Mouse (Mus musculus): ENCODE data around the gene Ccdc148.

The Ccdc148 gene

GRCm38 (mm10) chr2:58912339-58912738 is 248.1 kb downstream of the Ccdc148 start:
- DNase-seq (ENCODE audit: low spot score): no peak

- no peak for DNase-seq (ENCODE audit: low spot score)
Measured at GRCm38 (mm10) chr2:58906814-58907516, 253.5 kb downstream of the Ccdc148 start.

GRCm38 (mm10) chr2:58905057-58905456 is 255.4 kb downstream of the Ccdc148 start:
- DNase-seq (ENCODE audit: low spot score): no peak

- DNase-seq (ENCODE audit: low spot score): no peak
Measured at GRCm38 (mm10) chr2:58879876-58880275, 280.6 kb downstream of the Ccdc148 start.

- DNase-seq (ENCODE audit: low spot score): no peak
Measured at GRCm38 (mm10) chr2:58859134-58859533, 301.3 kb downstream of the Ccdc148 start, which contains the start of gene Gm11099. Gene Gm11099 (plus strand): TSS chr2:58859434.

- DNase-seq (ENCODE audit: low spot score): no peak
Measured at GRCm38 (mm10) chr2:58844499-58844898, 316.0 kb downstream of the Ccdc148 start.

- no peak for DNase-seq (ENCODE audit: low spot score)
Measured at GRCm38 (mm10) chr2:58842443-58842842, 318.0 kb downstream of the Ccdc148 start.

- no peak for DNase-seq (ENCODE audit: low spot score)
Measured at GRCm38 (mm10) chr2:58841021-58841420, 319.5 kb downstream of the Ccdc148 start.

GRCm38 (mm10) chr2:58832253-58832980 is 328.1 kb downstream of the Ccdc148 start:
- DNase-seq (ENCODE audit: low spot score): no peak

GRCm38 (mm10) chr2:58829981-58830742 is 330.3 kb downstream of the Ccdc148 start:
- peak; percentile 13 for DNase-seq (ENCODE audit: low spot score)

GRCm38 (mm10) chr2:58828910-58829600 is 331.4 kb downstream of the Ccdc148 start:
- DNase-seq (ENCODE audit: low spot score): no peak

- no peak for DNase-seq (ENCODE audit: low spot score)
Measured at GRCm38 (mm10) chr2:58812941-58813340, 347.5 kb downstream of the Ccdc148 start.

GRCm38 (mm10) chr2:58799623-58800022 is 360.9 kb downstream of the Ccdc148 start:
- DNase-seq (ENCODE audit: low spot score): no peak

- DNase-seq (ENCODE audit: low spot score): no peak
Measured at GRCm38 (mm10) chr2:58799126-58799525, 361.4 kb downstream of the Ccdc148 start.

- no peak for DNase-seq (ENCODE audit: low spot score)
Measured at GRCm38 (mm10) chr2:58797506-58797905, 363.0 kb downstream of the Ccdc148 start.

GRCm38 (mm10) chr2:58795432-58795831 is 365.1 kb downstream of the Ccdc148 start:
- DNase-seq (ENCODE audit: low spot score): no peak

GRCm38 (mm10) chr2:58794489-58794888 is 366.0 kb downstream of the Ccdc148 start:
- DNase-seq (ENCODE audit: low spot score): no peak

- DNase-seq (ENCODE audit: low spot score): no peak
Measured at GRCm38 (mm10) chr2:58790361-58790760, 370.1 kb downstream of the Ccdc148 start.

- no peak for DNase-seq (ENCODE audit: low spot score)
Measured at GRCm38 (mm10) chr2:58789934-58790333, 370.5 kb downstream of the Ccdc148 start.

- DNase-seq (ENCODE audit: low spot score): no peak
Measured at GRCm38 (mm10) chr2:58787360-58787759, 373.1 kb downstream of the Ccdc148 start.

- peak; percentile 24 for DNase-seq (ENCODE audit: low spot score)
Measured at GRCm38 (mm10) chr2:58786681-58787080, 373.8 kb downstream of the Ccdc148 start.

- no peak for DNase-seq (ENCODE audit: low spot score)
Measured at GRCm38 (mm10) chr2:58786177-58786576, 374.3 kb downstream of the Ccdc148 start.

Data from ovary, postnatal 36 days (tissue).